Mouse (Mus musculus): ENCODE results near the gene Lrp2. TPM values are rescaled to one million over a fixed set of nuclear protein-coding genes. Genes with fewer than 3 reads are reported as not detected.

Lrp2 gene
- polyA plus RNA-seq, 1 experiment from 2014 or later: 2.1 TPM

- H3K4me3 ChIP-seq (replicated peaks): no peak overlapping the region
- H3K4me1 ChIP-seq (replicated peaks): no peaks in the 10 kb centered on the region
- no peaks in the 10 kb centered on the region for H3K9me3 ChIP-seq
- no peak for ATAC-seq
- no peak overlapping the region for H3K9ac ChIP-seq
- 22% methylated on average over 7 of the region's 7 CpGs for WGBS
- no peak overlapping the region for H3K27ac ChIP-seq
- H3K36me3 ChIP-seq: no peaks in the 10 kb centered on the region
- H3K4me2 ChIP-seq (replicated peaks): no peak overlapping the region
- no peaks in the 10 kb centered on the region for H3K27me3 ChIP-seq (replicated peaks)
Observed at GRCm38 (mm10) chr2:69556686-69557085, 29.2 kb downstream of the Lrp2 start.

GRCm38 (mm10) chr2:69551639-69552038, 34.2 kb downstream of the Lrp2 start:
- no peak overlapping the region for H3K9ac ChIP-seq
- H3K4me2 ChIP-seq (replicated peaks): no peak overlapping the region
- 81% methylated on average over 5 of the region's 5 CpGs for WGBS
- ATAC-seq: no peak
- no peak overlapping the region for H3K27ac ChIP-seq
- H3K4me3 ChIP-seq (replicated peaks): no peak overlapping the region
- H3K4me1 ChIP-seq (replicated peaks): no peaks in the 10 kb centered on the region
- H3K27me3 ChIP-seq (replicated peaks): no peaks in the 10 kb centered on the region; the same call in 1 of the 2 replicates
- H3K36me3 ChIP-seq: no peaks in the 10 kb centered on the region
- H3K9me3 ChIP-seq: no peaks in the 10 kb centered on the region

- no peak overlapping the region for H3K4me3 ChIP-seq (replicated peaks)
- WGBS: 83% methylated on average over 11 of the region's 11 CpGs
- no peak for ATAC-seq
Observed at GRCm38 (mm10) chr2:69546823-69547222, 39.0 kb downstream of the Lrp2 start.

GRCm38 (mm10) chr2:69536018-69536417, 49.8 kb downstream of the Lrp2 start:
- H3K36me3 ChIP-seq: no peaks in the 10 kb centered on the region
- H3K4me1 ChIP-seq (replicated peaks): no peaks in the 10 kb centered on the region
- WGBS: 77% methylated on average over 7 of the region's 7 CpGs
- H3K27ac ChIP-seq: no peak overlapping the region
- no peaks in the 10 kb centered on the region for H3K9me3 ChIP-seq
- no peak overlapping the region for H3K9ac ChIP-seq
- no peak for ATAC-seq
- no peak overlapping the region for H3K4me2 ChIP-seq (replicated peaks)
- H3K4me3 ChIP-seq (replicated peaks): no peak overlapping the region
- H3K27me3 ChIP-seq (replicated peaks): no peaks in the 10 kb centered on the region

More at GRCm38 (mm10) chr2:69546823-69547222, 39.0 kb downstream of the Lrp2 start:
- Histone ChIP-seq H3K27ac (no peak overlapping the region), H3K4me2 (replicated peaks) (no peak overlapping the region), H3K27me3 (replicated peaks) (no peaks in the 10 kb centered on the region; the same call in 1 of the 2 replicates), H3K36me3 (no peaks in the 10 kb centered on the region), H3K9ac (no peak overlapping the region), H3K9me3 (no peaks in the 10 kb centered on the region), H3K4me1 (replicated peaks) (no peaks in the 10 kb centered on the region)

GRCm38 (mm10) chr2:69531528-69532055, 54.3 kb downstream of the Lrp2 start:
- no peak overlapping the region for H3K4me3 ChIP-seq (replicated peaks)
- ATAC-seq: no peak
- no peak overlapping the region for H3K4me2 ChIP-seq (replicated peaks)
- no peaks in the 10 kb centered on the region for H3K4me1 ChIP-seq (replicated peaks)
- no peaks in the 10 kb centered on the region for H3K36me3 ChIP-seq
- no peak overlapping the region for H3K9ac ChIP-seq
- H3K27ac ChIP-seq: no peak overlapping the region
- H3K27me3 ChIP-seq (replicated peaks): no peaks in the 10 kb centered on the region
- H3K9me3 ChIP-seq: no peaks in the 10 kb centered on the region
- 50% methylated on average over 3 of the region's 3 CpGs for WGBS

- no peak for ATAC-seq
- Histone ChIP-seq H3K9ac (no peak overlapping the region), H3K4me1 (replicated peaks) (no peaks in the 10 kb centered on the region), H3K9me3 (no peaks in the 10 kb centered on the region), H3K36me3 (no peaks in the 10 kb centered on the region), H3K4me2 (replicated peaks) (no peak overlapping the region), H3K27me3 (replicated peaks) (no peaks in the 10 kb centered on the region), H3K27ac (no peak overlapping the region), H3K4me3 (replicated peaks) (no peak overlapping the region)
- WGBS: 26% methylated on average over 14 of the region's 14 CpGs
Observed at GRCm38 (mm10) chr2:69530691-69531527, 55.0 kb downstream of the Lrp2 start.

GRCm38 (mm10) chr2:69530126-69530525, 55.7 kb downstream of the Lrp2 start:
- WGBS: 59% methylated on average over 5 of the region's 5 CpGs
- Histone ChIP-seq H3K27ac (no peak overlapping the region), H3K36me3 (no peaks in the 10 kb centered on the region), H3K4me1 (replicated peaks) (no peaks in the 10 kb centered on the region), H3K4me3 (replicated peaks) (no peak overlapping the region), H3K9me3 (no peaks in the 10 kb centered on the region), H3K27me3 (replicated peaks) (no peaks in the 10 kb centered on the region), H3K9ac (no peak overlapping the region), H3K4me2 (replicated peaks) (no peak overlapping the region)
- ATAC-seq: no peak

GRCm38 (mm10) chr2:69520273-69520672, 65.6 kb downstream of the Lrp2 start:
- H3K4me2 ChIP-seq (replicated peaks): no peak overlapping the region
- no peak overlapping the region for H3K27ac ChIP-seq
- no peaks in the 10 kb centered on the region for H3K4me1 ChIP-seq (replicated peaks)
- no peaks in the 10 kb centered on the region for H3K36me3 ChIP-seq
- H3K9ac ChIP-seq: no peak overlapping the region
- no peaks in the 10 kb centered on the region for H3K9me3 ChIP-seq
- H3K4me3 ChIP-seq (replicated peaks): no peak overlapping the region
- WGBS: 94% methylated on average over 2 of the region's 2 CpGs
- ATAC-seq: no peak
- H3K27me3 ChIP-seq (replicated peaks): no peaks in the 10 kb centered on the region

GRCm38 (mm10) chr2:69518307-69518706, 67.6 kb downstream of the Lrp2 start:
- Histone ChIP-seq H3K4me2 (replicated peaks) (no peak overlapping the region), H3K27ac (no peak overlapping the region), H3K4me1 (replicated peaks) (no peaks in the 10 kb centered on the region), H3K27me3 (replicated peaks) (no peaks in the 10 kb centered on the region), H3K9me3 (no peaks in the 10 kb centered on the region), H3K9ac (no peak overlapping the region), H3K4me3 (replicated peaks) (no peak overlapping the region), H3K36me3 (no peaks in the 10 kb centered on the region)
- ATAC-seq: no peak
- 72% methylated on average over 7 of the region's 7 CpGs for WGBS

- H3K27ac ChIP-seq: no peak overlapping the region
- H3K9ac ChIP-seq: no peak overlapping the region
- H3K4me1 ChIP-seq (replicated peaks): no peaks in the 10 kb centered on the region
- WGBS: 89% methylated on average over 5 of the region's 5 CpGs
- ATAC-seq: no peak
- H3K36me3 ChIP-seq: no peaks in the 10 kb centered on the region
- no peak overlapping the region for H3K4me2 ChIP-seq (replicated peaks)
- H3K9me3 ChIP-seq: no peaks in the 10 kb centered on the region
- H3K4me3 ChIP-seq (replicated peaks): no peak overlapping the region
- no peaks in the 10 kb centered on the region for H3K27me3 ChIP-seq (replicated peaks)
Observed at GRCm38 (mm10) chr2:69511766-69512165, 74.1 kb downstream of the Lrp2 start.

GRCm38 (mm10) chr2:69500357-69500756, 85.5 kb downstream of the Lrp2 start:
- no peaks in the 10 kb centered on the region for H3K4me1 ChIP-seq (replicated peaks)
- no peak overlapping the region for H3K9ac ChIP-seq
- 86% methylated on average over 9 of the region's 9 CpGs for WGBS
- no peaks in the 10 kb centered on the region for H3K9me3 ChIP-seq
- H3K27ac ChIP-seq: no peak overlapping the region
- H3K27me3 ChIP-seq (replicated peaks): no peaks in the 10 kb centered on the region
- no peaks in the 10 kb centered on the region for H3K36me3 ChIP-seq
- no peak for ATAC-seq
- H3K4me3 ChIP-seq (replicated peaks): no peak overlapping the region
- H3K4me2 ChIP-seq (replicated peaks): no peak overlapping the region

- Histone ChIP-seq H3K4me3 (replicated peaks) (no peak overlapping the region), H3K9me3 (no peaks in the 10 kb centered on the region), H3K36me3 (no peaks in the 10 kb centered on the region), H3K27me3 (replicated peaks) (no peaks in the 10 kb centered on the region), H3K27ac (no peak overlapping the region), H3K4me1 (replicated peaks) (no peaks in the 10 kb centered on the region), H3K4me2 (replicated peaks) (no peak overlapping the region), H3K9ac (no peak overlapping the region)
- 86% methylated on average over 4 of the region's 4 CpGs for WGBS
- no peak for ATAC-seq
Observed at GRCm38 (mm10) chr2:69493130-69493529, 92.7 kb downstream of the Lrp2 start.

- WGBS: 91% methylated on average over 7 of the region's 7 CpGs
- ATAC-seq: no peak
Observed at GRCm38 (mm10) chr2:69480965-69481364, 104.9 kb downstream of the Lrp2 start.

More at GRCm38 (mm10) chr2:69480965-69481364, 104.9 kb downstream of the Lrp2 start:
- H3K36me3 ChIP-seq: no peaks in the 10 kb centered on the region
- H3K4me1 ChIP-seq (replicated peaks): no peaks in the 10 kb centered on the region
- H3K4me3 ChIP-seq (replicated peaks): no peak overlapping the region
- no peak overlapping the region for H3K4me2 ChIP-seq (replicated peaks)
- H3K9ac ChIP-seq: no peak overlapping the region
- no peaks in the 10 kb centered on the region for H3K27me3 ChIP-seq (replicated peaks)
- H3K9me3 ChIP-seq: no peaks in the 10 kb centered on the region
- no peak overlapping the region for H3K27ac ChIP-seq
